Mouse (Mus musculus) layer of hippocampus, adult 6 months (tissue): ENCODE data around the gene Prss30. TPM values are rescaled to one million over a fixed set of nuclear protein-coding genes. Genes with fewer than 3 reads are reported as not detected.

Experiments
- long read RNA-seq, 2 experiments: library from polyadenylated mRNA; unstranded; transcript quantifications; one replicate each; pipeline ENCODE4 v2.0.0; 2019 to 2020
- microRNA-seq: library from miRNA; unstranded; fragments of <30 nt; microRNA quantifications from one replicate; pipeline ENCODE4 v1.2.0, GENCODE M21; 2020
- polyA plus RNA-seq: library from polyadenylated mRNA; unstranded; fragments of <200 nt; fragmentation: Nextera tagmentation; gene quantifications from 2 replicates; pipeline ENCODE4 v1.2.3, GENCODE M21; 2021

Prss30 gene
- polyA plus RNA-seq: 0.21 and 0.34 TPM in 2 replicates
- long read RNA-seq, experiment 1: 0 reads
- long read RNA-seq, experiment 2: 0 reads

GRCm38 (mm10) chr17:23980297-23980909 is at the start of gene Prss30:
TSS of gene Prss30 (minus strand) at chr17:23980566.

GRCm38 (mm10) chr17:23997901-23998300 is 17.5 kb upstream of the Prss30 start, which contains the start of gene Prss22:
TSS of gene Prss22 (minus strand) at chr17:23998100.

DNA sequence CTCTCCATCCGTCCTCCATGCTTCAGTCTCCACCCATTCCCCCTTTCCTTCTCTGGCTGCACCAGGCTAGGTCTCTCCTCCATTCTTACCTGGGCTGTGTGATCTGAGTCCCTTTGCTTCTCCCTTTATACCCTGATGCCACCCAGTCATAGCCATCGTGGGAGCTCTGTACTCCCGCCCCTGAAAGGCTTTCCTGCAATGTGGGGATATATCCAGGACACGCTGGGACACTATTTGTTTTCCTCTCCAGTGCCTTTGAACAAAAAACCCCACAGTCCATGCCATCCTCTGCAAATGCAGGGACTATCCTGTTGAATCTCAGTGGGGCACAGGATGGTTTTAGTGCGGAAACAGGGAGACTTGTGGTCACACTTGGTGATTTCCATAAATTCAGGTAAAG is 25.2 kb downstream of the Prss30 start, which contains the start of gene Sbpl:
Sbpl (minus strand) TSS at position 101 of the 400 bp plus-strand sequence.

GRCm38 (mm10) chr17:23941372-23941771 is 39.0 kb downstream of the Prss30 start, which contains the start of gene Sbp:
TSS of gene Sbp (plus strand) at chr17:23941672.

Small RNAs within 50 kb of the gene (microRNA-seq; reads per million reads assigned to microRNA genes)
- gene Gm27700: not detected

Other genes starting within 250 kb of the Prss30 start
- 106 and 116 TPM in 2 replicates for gene Paqr4, start 239.7 kb downstream of the Prss30 start, polyA plus RNA-seq
- gene Kremen2, start 234.7 kb downstream of the Prss30 start, polyA plus RNA-seq: 0.60 and 0.85 TPM in 2 replicates
- 256 and 293 TPM in 2 replicates for gene Flywch1, start 209.0 kb downstream of the Prss30 start, polyA plus RNA-seq
- gene Flywch2, start 194.5 kb downstream of the Prss30 start, polyA plus RNA-seq: 22.4 and 25.0 TPM in 2 replicates
- gene Srrm2, start 190.0 kb downstream of the Prss30 start, polyA plus RNA-seq: 297 and 334 TPM in 2 replicates
- gene Elob, start 151.4 kb downstream of the Prss30 start, polyA plus RNA-seq: 1,710 and 1,770 TPM in 2 replicates
- gene Prss33, start 144.5 kb downstream of the Prss30 start, polyA plus RNA-seq: not detected in 2 replicates
- gene Prss32, start 136.7 kb downstream of the Prss30 start, polyA plus RNA-seq: not detected in 2 replicates
- gene Prss41, start 136.4 kb downstream of the Prss30 start, polyA plus RNA-seq: 0.08 and 0.48 TPM in 2 replicates
- not detected in 2 replicates for gene Prss21, start 112.5 kb downstream of the Prss30 start, polyA plus RNA-seq
- gene Dcpp1, start 99.7 kb downstream of the Prss30 start, polyA plus RNA-seq: 0.25 TPM in 1 of 2 replicates, not detected in the other
- gene Dcpp2, start 99.7 kb downstream of the Prss30 start, polyA plus RNA-seq: not detected in 2 replicates
- gene Dcpp3, start 63.1 kb downstream of the Prss30 start, polyA plus RNA-seq: not detected in 2 replicates
- 0.18 and 0.30 TPM in 2 replicates for gene Sbp, start 38.9 kb downstream of the Prss30 start, polyA plus RNA-seq
- gene Sbpl, start 25.3 kb downstream of the Prss30 start, polyA plus RNA-seq: not detected in 2 replicates
- gene Prss22, start 17.5 kb upstream of the Prss30 start, polyA plus RNA-seq: 0.25 and 0.28 TPM in 2 replicates
- not detected in 2 replicates for gene Prss27, start 57.6 kb upstream of the Prss30 start, polyA plus RNA-seq
- 28.2 and 31.2 TPM in 2 replicates for gene Kctd5, start 92.9 kb upstream of the Prss30 start, polyA plus RNA-seq
- gene Pdpk1, start 170.4 kb upstream of the Prss30 start, polyA plus RNA-seq: 47.2 and 54.0 TPM in 2 replicates
- gene Amdhd2, start 183.2 kb upstream of the Prss30 start, polyA plus RNA-seq: 28.9 and 38.4 TPM in 2 replicates
- gene Atp6v0c, start 189.1 kb upstream of the Prss30 start, polyA plus RNA-seq: 2,331 and 2,377 TPM in 2 replicates
- 13.4 and 14.3 TPM in 2 replicates for gene Tbc1d24, start 225.0 kb upstream of the Prss30 start, polyA plus RNA-seq
- gene Ntn3, start 229.0 kb upstream of the Prss30 start, polyA plus RNA-seq: 1.7 and 2.5 TPM in 2 replicates
- 6.3 and 6.7 TPM in 2 replicates for gene Tedc2, start 240.3 kb upstream of the Prss30 start, polyA plus RNA-seq